Mouse (Mus musculus) retina, embryonic 14.5 days (tissue): ENCODE measurements around the gene Ccdc157.
"Not testable (repeated sequence)": the region's sequence is repeated elsewhere in the genome, so short reads cannot be mapped to it uniquely, and the experiment has no call there.

ENCODE experiments used
- DNase-seq: peaks from one replicate; pipeline ENCODE4 v3.0.0-alpha.2; 2015; ENCODE audit warnings: low spot score

Gene Ccdc157

GRCm38 (mm10) chr11:4128461-4128860, 31.6 kb downstream of the Ccdc157 start:
- not testable (repeated sequence) for DNase-seq

- DNase-seq: no peak
Measured at GRCm38 (mm10) chr11:4127059-4127458, 33.0 kb downstream of the Ccdc157 start.

DNA sequence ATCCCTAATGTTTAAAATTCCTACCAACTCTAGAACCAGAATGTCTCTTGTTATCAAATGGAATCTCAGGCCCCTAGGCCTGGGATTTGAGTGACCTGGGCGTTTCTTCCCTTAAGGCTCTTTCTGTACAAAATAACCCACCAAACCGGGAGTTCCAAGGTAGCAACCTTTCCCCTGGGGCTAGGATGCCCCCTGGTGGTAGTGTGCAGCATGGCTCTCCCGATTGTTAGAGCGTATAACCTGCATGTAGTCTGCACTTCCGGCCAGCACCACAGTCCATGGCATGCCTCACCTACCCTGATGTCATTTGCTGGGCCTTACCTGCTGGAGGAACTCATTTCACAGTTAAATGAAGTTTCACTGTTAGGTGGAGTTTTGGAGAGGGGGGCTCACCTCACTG, 36.2 kb downstream of the Ccdc157 start:
- peak; percentile 55 for DNase-seq

- no peak for DNase-seq
Measured at GRCm38 (mm10) chr11:4122742-4123579, 37.1 kb downstream of the Ccdc157 start, which contains the start of gene Sec14l2. Sec14l2 (minus strand) TSS chr11:4123415.

DNA sequence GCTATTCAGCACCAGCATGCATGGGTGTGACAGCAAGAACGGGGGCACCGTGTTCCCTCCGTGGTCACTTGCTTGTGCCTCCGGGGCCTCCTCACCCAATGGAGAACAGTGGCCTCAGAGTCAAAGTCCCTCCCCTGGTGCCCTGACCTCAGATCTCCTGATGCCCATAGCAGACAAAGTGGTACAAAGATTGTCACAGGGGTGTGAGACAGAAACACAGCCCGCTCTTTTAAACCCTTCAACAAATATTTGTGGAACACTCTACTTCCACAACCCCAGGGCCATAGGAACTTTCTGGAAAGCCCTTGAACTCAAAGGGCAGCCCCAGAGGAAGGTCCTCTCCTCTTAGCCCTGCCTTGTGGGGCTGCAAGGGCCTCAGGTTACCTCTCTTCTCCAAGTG, 37.9 kb downstream of the Ccdc157 start:
- DNase-seq: no peak

- DNase-seq: no peak
Measured at GRCm38 (mm10) chr11:4121691-4122090, 38.4 kb downstream of the Ccdc157 start.

DNA sequence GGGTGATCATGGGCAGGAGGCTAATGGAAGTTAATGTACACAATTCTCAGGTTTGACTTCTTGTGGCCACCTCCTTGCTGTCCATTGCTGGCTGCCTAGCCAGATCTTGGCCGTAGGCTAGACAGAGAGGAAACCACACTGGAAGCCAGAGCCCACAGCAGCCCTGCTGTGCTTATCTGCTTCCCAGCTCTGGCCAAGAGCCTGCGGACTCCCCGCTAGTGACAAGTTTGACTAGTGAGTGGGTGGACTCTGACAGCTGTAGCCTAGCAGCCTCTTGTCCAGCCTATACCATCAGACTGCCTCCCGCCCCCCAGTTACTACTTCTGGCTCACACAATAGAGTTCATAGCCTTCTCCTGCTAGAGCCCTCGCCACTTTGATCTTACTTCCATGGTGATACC, 40.5 kb downstream of the Ccdc157 start:
- no peak for DNase-seq

DNA sequence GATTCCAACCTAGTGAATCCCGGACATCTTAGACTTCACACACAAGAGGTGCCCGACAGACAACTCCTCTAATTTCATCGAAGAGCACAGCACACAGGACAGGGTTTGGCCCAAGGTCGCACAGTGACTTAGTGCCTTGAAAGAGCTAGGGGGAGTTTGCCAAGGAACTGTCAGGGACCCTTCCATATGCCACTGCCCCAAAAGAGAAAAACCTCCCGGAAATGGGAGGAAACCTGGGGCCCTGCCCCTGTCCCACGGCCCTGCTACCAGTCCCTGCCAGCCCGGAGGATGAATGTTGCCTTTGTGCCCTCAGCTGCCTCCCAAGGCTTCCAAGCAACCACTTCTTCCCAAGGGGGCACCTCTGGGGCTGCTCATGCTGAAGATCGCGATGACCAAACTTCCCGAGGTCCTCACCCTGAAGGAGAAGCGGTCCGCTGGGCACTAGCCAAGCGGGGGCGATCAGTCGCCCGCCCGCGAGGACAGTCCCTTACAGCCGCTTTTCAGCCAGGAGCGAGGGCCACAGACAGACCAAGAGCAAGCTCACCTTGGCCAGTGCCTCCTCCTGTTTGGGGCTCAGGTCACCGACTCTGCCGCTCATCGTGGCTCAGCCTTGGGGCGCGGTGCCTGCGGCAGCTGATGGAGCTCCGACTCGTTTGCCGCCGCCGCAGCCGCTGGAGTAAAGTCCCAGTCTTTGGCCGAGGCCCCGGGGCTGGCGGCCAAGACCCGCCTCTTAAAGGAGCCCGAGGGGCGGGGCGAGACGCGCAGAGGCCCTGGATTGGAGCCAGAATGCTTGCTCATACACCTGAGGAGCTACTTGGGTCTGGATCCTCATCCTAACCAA, 41.8 kb downstream of the Ccdc157 start:
- DNase-seq: peak; percentile 73

DNA sequence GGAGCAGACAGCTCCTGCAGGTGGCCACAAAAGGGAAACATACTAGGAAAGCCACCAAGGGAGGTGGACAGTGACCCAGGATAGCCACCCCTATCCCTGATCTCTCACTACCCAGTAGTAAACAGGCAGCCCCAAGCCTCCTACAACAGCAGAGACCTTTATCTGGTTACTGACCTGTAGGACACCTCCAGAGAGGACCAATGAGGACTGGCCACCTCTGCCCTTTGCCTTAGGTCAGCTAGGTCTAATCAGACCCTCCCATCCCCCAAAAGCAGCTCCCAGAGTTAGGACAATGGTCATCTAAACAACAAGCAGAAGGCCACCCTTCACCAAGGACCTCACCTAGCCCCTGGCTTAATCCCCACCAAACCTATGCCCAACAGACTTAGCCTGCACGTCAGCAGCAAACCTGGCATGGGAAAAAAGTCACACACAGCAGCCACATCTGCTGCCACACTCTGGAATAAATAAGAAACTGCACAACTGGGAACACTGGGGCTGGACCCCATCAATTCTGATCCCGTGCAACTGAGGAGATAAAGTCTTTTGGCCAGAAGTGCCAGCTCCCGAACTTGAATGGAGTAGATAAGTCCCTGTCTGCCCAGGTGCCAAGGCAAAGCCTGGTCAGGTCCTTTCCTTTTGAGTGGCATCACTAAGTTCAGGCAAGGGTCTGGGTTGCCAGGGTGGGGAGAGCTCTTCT, 42.6 kb downstream of the Ccdc157 start:
- peak; percentile 27 for DNase-seq

GRCm38 (mm10) chr11:4116458-4117141, 43.5 kb downstream of the Ccdc157 start:
- DNase-seq: no peak

- no peak for DNase-seq
Measured at GRCm38 (mm10) chr11:4115407-4115806, 44.7 kb downstream of the Ccdc157 start.

GRCm38 (mm10) chr11:4114541-4114940, 45.6 kb downstream of the Ccdc157 start:
- DNase-seq: not testable (repeated sequence)

DNA sequence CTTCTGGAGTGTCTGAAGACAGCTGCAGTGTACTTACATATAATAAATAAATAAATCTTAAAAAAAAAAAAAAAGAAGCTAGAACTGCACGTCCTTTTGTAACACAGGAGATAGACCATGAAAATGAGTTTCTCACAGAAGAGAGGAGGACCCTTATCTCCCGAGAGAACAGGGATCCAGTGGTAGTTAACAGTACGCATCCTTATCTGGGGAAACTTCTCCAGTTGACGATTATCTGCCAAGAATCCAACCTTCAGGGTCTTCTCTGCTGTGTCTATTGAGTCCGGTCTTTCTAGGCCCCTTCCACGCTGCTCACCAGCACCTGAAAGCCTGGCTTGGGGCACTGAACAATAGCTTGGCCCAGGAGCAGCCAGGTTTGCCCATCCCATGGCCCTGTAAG, 46.1 kb downstream of the Ccdc157 start:
- no peak for DNase-seq

DNA sequence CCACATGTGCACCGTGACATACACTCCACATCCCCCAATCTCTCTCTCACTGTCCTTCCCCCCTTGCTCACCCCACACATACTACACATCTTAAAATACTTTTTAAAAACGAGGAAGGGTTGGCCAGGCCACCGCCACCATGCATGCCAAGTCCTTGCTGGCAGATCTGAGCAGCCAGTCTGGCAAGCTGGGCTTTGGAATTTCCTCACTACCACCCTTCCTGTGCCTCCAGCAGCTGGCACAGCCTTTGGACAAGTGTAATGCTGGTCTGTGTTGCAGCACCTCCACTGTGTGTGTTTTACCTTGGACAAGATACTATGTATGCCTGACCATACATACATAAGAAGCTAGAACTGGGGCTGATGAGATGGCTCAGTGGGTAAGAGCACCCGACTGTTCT, 46.6 kb downstream of the Ccdc157 start:
- no peak for DNase-seq

- no peak for DNase-seq
Measured at GRCm38 (mm10) chr11:4112861-4113260, 47.2 kb downstream of the Ccdc157 start.

DNA sequence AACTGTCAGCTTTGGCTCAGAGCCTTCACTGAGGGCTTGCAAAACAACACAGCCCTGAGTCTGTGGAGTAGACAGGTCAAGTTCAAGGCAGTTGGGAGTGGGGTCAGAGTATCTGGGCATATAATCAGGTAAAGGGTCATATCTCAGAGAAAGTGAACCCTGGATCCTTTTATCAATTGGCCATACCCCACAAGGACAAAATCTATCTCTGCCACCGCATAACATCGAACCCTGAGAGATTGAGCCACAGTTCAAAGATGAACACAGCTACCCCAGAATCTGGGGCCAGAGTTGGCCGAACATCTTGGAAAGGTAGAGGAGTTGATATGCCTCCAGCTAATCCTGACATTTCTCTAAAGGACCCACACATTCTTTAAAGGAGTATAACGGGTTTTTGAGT, 48.1 kb downstream of the Ccdc157 start:
- DNase-seq: no peak

GRCm38 (mm10) chr11:4108691-4109090, 51.4 kb downstream of the Ccdc157 start:
- DNase-seq: no peak

DNA sequence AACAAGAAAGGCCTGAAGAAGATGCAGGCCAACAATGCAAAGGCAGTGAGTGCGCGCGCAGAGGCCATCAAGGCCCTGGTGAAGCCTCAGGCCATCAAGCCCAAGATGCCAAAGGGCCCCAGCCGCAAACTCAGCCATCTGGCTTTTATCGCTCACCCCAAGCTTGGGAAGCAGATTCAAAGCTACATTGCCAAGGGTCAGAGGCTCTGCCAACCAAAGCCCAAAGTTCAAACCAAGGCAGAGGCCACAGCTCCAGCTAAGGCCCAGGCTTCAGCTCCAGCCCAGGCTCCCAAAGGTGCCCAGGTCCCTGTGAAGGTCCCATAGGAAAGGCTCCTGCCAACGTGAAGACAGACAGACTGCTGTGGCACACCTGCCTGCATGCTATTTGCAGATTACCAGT, 52.2 kb downstream of the Ccdc157 start:
- not testable (repeated sequence) for DNase-seq

DNA sequence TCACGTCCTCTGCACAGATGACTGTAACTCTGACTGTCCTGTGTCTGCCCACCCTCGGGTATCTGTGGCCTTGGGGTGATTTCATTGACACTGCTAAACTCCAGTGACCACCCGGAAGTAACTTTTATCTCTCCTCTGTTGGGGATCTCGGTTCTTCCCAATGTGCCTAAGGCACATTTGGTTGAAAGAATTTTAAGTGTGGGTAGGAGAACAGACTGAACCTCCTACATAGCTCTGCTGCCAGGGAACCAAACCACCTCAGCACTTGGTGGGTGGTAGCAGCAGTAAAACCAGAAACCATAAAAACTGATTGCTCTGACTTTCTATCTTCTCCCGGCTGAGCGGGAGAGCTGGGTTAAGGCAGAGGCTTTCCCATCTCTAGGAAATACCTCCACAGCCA, 54.6 kb downstream of the Ccdc157 start:
- DNase-seq: no peak

DNA sequence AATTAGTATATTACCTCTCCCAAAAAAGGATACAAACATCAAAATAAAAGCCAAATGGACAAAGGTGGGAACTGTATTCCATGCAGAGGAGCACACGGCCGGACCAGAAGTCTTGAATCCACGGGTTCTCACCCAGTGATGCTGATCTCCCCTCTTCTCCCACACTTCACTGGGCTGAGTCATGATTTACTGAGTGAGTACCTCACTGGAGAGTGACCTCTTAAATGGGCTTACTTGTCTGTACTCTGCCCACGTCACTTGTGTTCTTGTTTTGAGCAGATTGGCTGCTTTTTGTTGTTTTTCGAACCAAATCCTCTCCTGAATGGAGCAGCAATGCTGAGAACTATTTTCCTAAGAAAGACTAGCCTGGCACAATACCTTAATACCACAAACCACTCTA, 55.1 kb downstream of the Ccdc157 start:
- DNase-seq: no peak

- no peak for DNase-seq
Measured at GRCm38 (mm10) chr11:4103522-4103921, 56.6 kb downstream of the Ccdc157 start.

GRCm38 (mm10) chr11:4101851-4102250, 58.2 kb downstream of the Ccdc157 start:
- DNase-seq: no peak
